Mouse (Mus musculus) hindbrain, embryonic 15.5 days (tissue): ENCODE measurements around the gene Alkbh6. TPM values are rescaled to one million over a fixed set of nuclear protein-coding genes. Genes with fewer than 3 reads are reported as not detected.

Experiments used
- ATAC-seq: fragments of 200-750 bp; cut with Nextera tagmentation; 2 replicates; pipeline ENCODE4 v1.8.0; 2017; ENCODE audit warnings: low read depth, moderate number of reproducible peaks, moderate TSS enrichment; ENCODE audit not compliant: low FRiP score
- H3K27ac ChIP-seq: fragments of 300-500 bp; sonication (generic); replicated peaks from 2 replicates; pipeline ENCODE4 v1.5.1; 2015; ENCODE audit warnings: mild to moderate bottlenecking, inconsistent platforms
- H3K27me3 ChIP-seq: fragments of 300-500 bp; sonication (generic); 2 replicates; pipeline ENCODE4 v1.6.1; 2015; ENCODE audit warnings: control low read depth, inconsistent platforms
- H3K36me3 ChIP-seq: fragments of 300-500 bp; sonication (generic); 2 replicates; pipeline ENCODE4 v1.6.1; 2015; ENCODE audit warnings: control low read depth, inconsistent platforms
- H3K4me1 ChIP-seq: fragments of 300-500 bp; sonication (generic); replicated peaks from 2 replicates; pipeline ENCODE4 v1.6.1; 2015; ENCODE audit warnings: control low read depth, inconsistent platforms
- H3K4me2 ChIP-seq: fragments of 300-500 bp; sonication (generic); 2 replicates; pipeline ENCODE4 v1.6.1; 2015; ENCODE audit warnings: moderate library complexity, mild to moderate bottlenecking, inconsistent platforms
- H3K4me3 ChIP-seq: fragments of 300-500 bp; sonication (generic); 2 replicates; pipeline ENCODE4 v1.5.1; 2015; ENCODE audit warnings: mild to moderate bottlenecking, inconsistent platforms
- H3K9ac ChIP-seq: fragments of 300-500 bp; sonication (generic); 2 replicates; pipeline ENCODE4 v1.6.1; 2015; ENCODE audit warnings: inconsistent platforms
- H3K9me3 ChIP-seq: fragments of 300-500 bp; sonication (generic); 2 replicates; pipeline ENCODE4 v1.6.1; 2016; ENCODE audit warnings: control low read depth, inconsistent platforms
- WGBS: fragments of 180-500 bp; shearing (Covaris S2); methylation state at CpG from one replicate; pipeline ENCODE4 v1.1.7; 2015; 5-methylcytosine and 5-hydroxymethylcytosine counted together
- polyA plus RNA-seq: library from polyadenylated mRNA; unstranded; fragments of >200 nt; fragmentation: Nextera tagmentation; extraction: Ambion mirVana; gene quantifications from 2 replicates; pipeline ENCODE4 v1.2.1, GENCODE M21; 2015

Alkbh6 gene
- 121 and 135 TPM in 2 replicates for polyA plus RNA-seq

DNA sequence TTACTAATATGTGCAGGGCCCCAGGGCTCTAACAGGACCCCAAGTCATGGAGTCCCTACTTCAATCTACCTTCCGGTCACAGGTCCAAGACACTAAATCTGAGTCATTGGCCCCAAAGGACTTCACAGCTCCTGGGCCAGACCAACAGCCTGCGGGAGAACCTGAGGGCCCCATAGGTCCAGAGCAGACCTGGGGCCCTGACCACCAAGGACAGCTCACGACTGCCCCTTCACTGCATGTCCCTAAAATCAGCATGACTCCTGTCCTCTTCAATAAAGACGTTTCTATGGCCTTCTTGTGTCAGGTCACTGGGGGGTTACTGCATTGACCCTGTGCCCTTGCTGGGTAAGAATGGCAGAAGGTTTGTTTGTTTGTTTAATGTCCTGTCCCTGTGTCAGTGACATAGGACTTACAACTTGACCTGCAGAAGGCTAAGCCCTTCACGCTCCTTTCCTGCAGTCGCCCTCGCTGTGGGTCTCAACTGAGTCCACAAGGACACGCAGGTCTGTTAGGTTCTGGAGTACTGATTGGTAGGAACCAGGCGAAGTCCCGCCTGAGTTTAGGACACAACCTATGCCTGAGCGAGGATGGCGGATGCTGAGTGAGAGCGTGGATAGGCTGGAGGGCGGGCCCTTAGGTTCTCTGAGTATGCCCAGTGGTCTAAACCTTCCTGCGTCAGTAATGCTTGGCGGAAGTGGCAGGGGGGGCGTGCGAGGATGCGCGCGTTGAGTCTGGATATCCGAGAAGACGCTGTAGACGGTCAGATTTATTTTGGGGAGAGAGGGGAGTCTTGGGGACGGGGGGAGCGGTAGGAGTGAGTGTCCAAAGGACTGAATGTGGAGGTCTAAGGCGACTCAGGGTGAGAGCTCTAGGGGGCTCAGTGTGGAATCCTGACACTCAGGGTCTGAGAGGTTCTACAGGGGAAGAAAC, at the start of gene Alkbh6:
Gene Alkbh6, plus strand, starts transcription at position 642 of the 930 bp plus-strand sequence.
- H3K4me2 ChIP-seq, result peak within 1 kb of the TSS; percentile 85
- H3K9me3 ChIP-seq, result no peaks in the 10 kb centered on the region
- H3K9ac ChIP-seq, result peak within 1 kb of the TSS; percentile 65
- ATAC-seq, result peak; percentile 100
- H3K27me3 ChIP-seq, result no peaks in the 10 kb centered on the region
- peak within 1 kb of the TSS; percentile 83 for H3K4me3 ChIP-seq
- 4% methylated on average over 27 of the region's 27 CpGs for WGBS
- H3K4me1 ChIP-seq, result peaks cover 24% of the 10 kb centered on the region
- peak within 1 kb of the TSS; percentile 83 for H3K27ac ChIP-seq
- peaks cover 42% of the 10 kb centered on the region for H3K36me3 ChIP-seq

- no peaks in the 10 kb centered on the region for H3K9me3 ChIP-seq
- ATAC-seq, result no peak
- H3K4me1 ChIP-seq, result no peaks in the 10 kb centered on the region
- no peak overlapping the region for H3K27ac ChIP-seq
- no peak overlapping the region for H3K9ac ChIP-seq
- no peak overlapping the region for H3K4me3 ChIP-seq
- WGBS, result 80% methylated on average over 2 of the region's 2 CpGs
- H3K27me3 ChIP-seq, result no peaks in the 10 kb centered on the region
- H3K36me3 ChIP-seq, result no peaks in the 10 kb centered on the region
- no peak overlapping the region for H3K4me2 ChIP-seq
These were observed 43.5 kb upstream of the Alkbh6 start for GRCm38 (mm10) chr7:30265041-30265440.

DNA sequence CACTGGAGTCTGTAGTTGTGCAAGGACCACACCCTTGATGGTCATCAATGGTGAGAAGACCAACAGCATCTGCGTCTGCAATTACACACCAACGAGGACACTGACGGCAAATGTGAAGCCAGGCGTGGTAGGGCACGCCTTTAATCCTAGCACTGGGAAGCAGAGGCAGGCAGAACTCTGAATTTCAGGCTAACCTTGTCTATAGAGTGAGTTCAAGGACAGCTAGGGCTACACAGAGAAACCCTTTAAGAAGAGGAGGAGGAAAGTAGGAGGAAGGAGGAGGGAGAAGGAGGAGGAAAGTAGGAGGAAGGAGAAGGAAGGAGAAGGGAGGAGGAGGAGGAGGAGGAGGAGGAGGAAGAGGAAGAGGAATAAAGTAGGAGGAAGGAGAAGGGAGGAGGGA, 43.0 kb upstream of the Alkbh6 start:
- no peak for ATAC-seq
- H3K27me3 ChIP-seq, result no peaks in the 10 kb centered on the region
- no peak overlapping the region for H3K4me2 ChIP-seq
- no peak overlapping the region for H3K27ac ChIP-seq
- WGBS, result 98% methylated on average over 5 of the region's 5 CpGs
- H3K9ac ChIP-seq, result no peak overlapping the region
- H3K9me3 ChIP-seq, result no peaks in the 10 kb centered on the region
- no peaks in the 10 kb centered on the region for H3K36me3 ChIP-seq
- H3K4me3 ChIP-seq, result no peak overlapping the region
- H3K4me1 ChIP-seq, result no peaks in the 10 kb centered on the region

DNA sequence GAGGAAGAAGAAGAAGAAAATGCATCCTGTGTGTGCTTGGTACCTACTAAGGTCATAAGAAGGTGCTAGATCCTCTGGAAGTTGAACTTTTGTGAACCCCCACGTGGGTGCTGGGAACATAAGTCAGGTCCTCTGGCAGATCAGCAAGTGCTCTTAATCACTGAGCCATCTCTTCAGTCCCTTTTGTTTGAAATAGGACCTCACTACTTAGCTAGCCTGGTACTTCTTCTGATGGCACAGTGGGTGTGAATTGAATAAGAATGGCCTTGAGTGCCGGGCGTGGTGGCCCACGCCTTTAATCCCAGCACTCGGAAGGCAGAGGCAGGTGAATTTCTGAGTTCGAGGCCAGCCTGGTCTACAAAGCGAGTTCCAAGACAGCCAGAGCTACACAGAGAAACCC, 42.6 kb upstream of the Alkbh6 start:
- Histone ChIP-seq H3K4me2 (no peak overlapping the region), H3K36me3 (no peaks in the 10 kb centered on the region), H3K4me1 (no peaks in the 10 kb centered on the region), H3K27me3 (no peaks in the 10 kb centered on the region), H3K9ac (no peak overlapping the region), H3K4me3 (no peak overlapping the region), H3K9me3 (no peaks in the 10 kb centered on the region), H3K27ac (no peak overlapping the region)
- no peak for ATAC-seq
- 91% methylated on average over 7 of the region's 7 CpGs for WGBS

- H3K36me3 ChIP-seq, result no peaks in the 10 kb centered on the region
- H3K9me3 ChIP-seq, result no peaks in the 10 kb centered on the region
- no peak for ATAC-seq
- no peak overlapping the region for H3K4me3 ChIP-seq
- H3K4me1 ChIP-seq, result no peaks in the 10 kb centered on the region
- H3K9ac ChIP-seq, result no peak overlapping the region
- H3K27ac ChIP-seq, result no peak overlapping the region
- WGBS, result 84% methylated on average over 3 of the region's 3 CpGs
- no peak overlapping the region for H3K4me2 ChIP-seq
- no peaks in the 10 kb centered on the region for H3K27me3 ChIP-seq
These were observed 41.7 kb upstream of the Alkbh6 start for GRCm38 (mm10) chr7:30266780-30267179.

DNA sequence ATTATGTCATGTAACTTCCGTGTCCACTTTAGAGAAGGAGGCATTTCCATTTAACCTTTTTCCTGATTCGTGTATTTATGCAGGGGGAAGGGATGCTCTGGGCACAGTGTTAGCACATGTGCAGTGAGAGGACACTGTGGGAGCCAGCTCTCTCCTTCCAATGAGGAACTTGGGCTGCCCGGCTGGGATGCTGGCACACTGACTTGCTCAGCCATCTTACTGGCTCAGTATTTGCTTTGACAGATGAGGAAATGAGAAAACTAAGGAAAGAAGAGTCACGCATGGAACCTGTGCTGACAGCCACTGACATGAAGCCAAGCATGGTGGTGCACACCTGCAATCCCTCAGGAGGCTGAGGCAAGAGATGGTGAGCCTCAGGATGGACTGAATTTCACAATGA, 38.9 kb upstream of the Alkbh6 start:
- H3K27me3 ChIP-seq, result no peaks in the 10 kb centered on the region
- no peak overlapping the region for H3K4me2 ChIP-seq
- H3K36me3 ChIP-seq, result no peaks in the 10 kb centered on the region
- H3K4me1 ChIP-seq, result no peaks in the 10 kb centered on the region
- H3K4me3 ChIP-seq, result no peak overlapping the region
- no peak for ATAC-seq
- H3K27ac ChIP-seq, result no peak overlapping the region
- H3K9me3 ChIP-seq, result no peaks in the 10 kb centered on the region
- 90% methylated on average over 4 of the region's 4 CpGs for WGBS
- H3K9ac ChIP-seq, result no peak overlapping the region

- 83% methylated on average over 6 of the region's 6 CpGs for WGBS
- ATAC-seq, result no peak
These were observed 34.1 kb upstream of the Alkbh6 start for GRCm38 (mm10) chr7:30274383-30274782.

DNA sequence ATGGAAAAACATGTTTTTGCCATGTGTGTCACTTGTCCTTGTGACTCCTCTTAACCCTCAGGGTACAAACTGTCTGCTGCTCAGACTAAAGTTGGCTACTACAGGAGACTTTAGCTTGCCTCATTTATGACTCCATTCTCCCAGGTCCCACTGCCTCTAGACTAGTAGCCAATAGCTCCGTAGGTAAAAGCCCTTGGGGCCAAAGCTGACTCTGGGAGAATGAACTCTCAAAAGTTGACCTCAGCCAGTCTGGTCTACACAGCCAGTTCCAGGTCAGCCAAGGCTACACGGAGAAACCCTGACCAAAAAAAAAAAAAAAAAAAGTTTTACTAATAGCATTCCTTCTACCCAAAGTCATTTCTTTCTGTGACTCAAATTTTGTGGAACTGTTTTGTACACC, 29.6 kb upstream of the Alkbh6 start:
- Histone ChIP-seq H3K4me1 (peaks cover 14% of the 10 kb centered on the region), H3K36me3 (no peaks in the 10 kb centered on the region), H3K9ac (no peak overlapping the region), H3K27me3 (no peaks in the 10 kb centered on the region), H3K27ac (no peak overlapping the region), H3K9me3 (no peaks in the 10 kb centered on the region), H3K4me2 (0 out of 2 replicates have a peak overlapping the region, but pooled peaks have one; percentile 89), H3K4me3 (peak overlapping the region; percentile 54; the same call in 1 of the 2 replicates)
- no peak for ATAC-seq
- WGBS, result 57% methylated on average over 2 of the region's 2 CpGs

More at GRCm38 (mm10) chr7:30274383-30274782, 34.1 kb upstream of the Alkbh6 start:
- Histone ChIP-seq H3K9me3 (no peaks in the 10 kb centered on the region), H3K4me3 (no peak overlapping the region), H3K27me3 (no peaks in the 10 kb centered on the region), H3K4me1 (peaks cover 2% of the 10 kb centered on the region), H3K36me3 (no peaks in the 10 kb centered on the region), H3K9ac (no peak overlapping the region), H3K4me2 (no peak overlapping the region), H3K27ac (no peak overlapping the region)

GRCm38 (mm10) chr7:30279536-30279935, 29.0 kb upstream of the Alkbh6 start:
- no peaks in the 10 kb centered on the region for H3K36me3 ChIP-seq
- peak overlapping the region; percentile 89 for H3K4me2 ChIP-seq
- no peaks in the 10 kb centered on the region for H3K9me3 ChIP-seq
- peak overlapping the region; percentile 67 for H3K9ac ChIP-seq
- peaks cover 14% of the 10 kb centered on the region for H3K4me1 ChIP-seq
- H3K27ac ChIP-seq, result peak overlapping the region; percentile 96
- H3K27me3 ChIP-seq, result no peaks in the 10 kb centered on the region
- ATAC-seq, result no peak
- 0% methylated on average over 6 of the region's 6 CpGs for WGBS
- H3K4me3 ChIP-seq, result peak overlapping the region; percentile 54

DNA sequence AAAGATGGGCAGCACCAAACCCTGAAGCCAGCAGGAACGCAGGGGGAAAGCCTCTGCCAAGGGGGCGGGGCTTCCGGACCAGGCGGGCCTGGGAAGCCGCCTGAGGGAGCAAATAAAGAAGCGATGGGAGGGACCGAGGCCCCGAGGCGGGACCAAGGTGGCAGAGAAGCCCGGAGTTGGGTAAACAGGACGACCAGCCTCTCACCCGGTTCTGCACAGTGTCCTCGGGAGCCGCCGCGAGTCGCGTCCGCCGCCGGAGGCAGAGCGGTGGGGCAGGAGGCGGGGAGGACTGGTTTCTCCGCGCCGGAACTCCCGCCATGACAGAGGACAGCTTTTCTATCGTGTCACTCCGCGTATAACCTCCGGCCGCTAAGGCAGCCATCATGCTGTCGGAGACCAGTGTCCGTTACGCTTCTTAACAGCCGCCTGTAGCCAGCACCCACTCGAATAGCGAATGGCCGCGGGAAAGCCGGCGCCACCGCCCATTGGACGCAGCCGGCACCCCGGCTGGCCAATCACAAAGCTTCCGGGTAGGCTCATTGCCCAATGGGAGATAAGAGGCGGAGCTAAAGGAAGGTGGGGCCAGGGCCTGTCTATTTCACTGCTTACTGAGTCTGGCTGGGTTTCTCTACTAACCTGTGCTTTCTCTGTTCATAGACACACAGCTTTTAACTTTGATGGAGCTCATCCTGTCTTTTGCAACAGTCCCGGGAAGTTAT, 28.4 kb upstream of the Alkbh6 start, which contains the start of the genes Thap8 and Wdr62:
Gene Thap8, plus strand, starts transcription at position 144 of the 719 bp plus-strand sequence.
Gene Wdr62, minus strand, starts transcription at position 469 of the 719 bp plus-strand sequence.
- H3K36me3 ChIP-seq, result no peaks in the 10 kb centered on the region
- H3K4me1 ChIP-seq, result peaks cover 14% of the 10 kb centered on the region
- H3K27me3 ChIP-seq, result no peaks in the 10 kb centered on the region
- H3K9me3 ChIP-seq, result no peaks in the 10 kb centered on the region
- H3K4me3 ChIP-seq, result peak within 1 kb of the TSS; percentile 54
- H3K9ac ChIP-seq, result peak within 1 kb of the TSS; percentile 67
- peak; percentile 96 for ATAC-seq
- H3K4me2 ChIP-seq, result peak within 1 kb of the TSS; percentile 89
- H3K27ac ChIP-seq, result peak within 1 kb of the TSS; percentile 96
- WGBS, result under 1% methylated on average over 49 of the region's 49 CpGs

DNA sequence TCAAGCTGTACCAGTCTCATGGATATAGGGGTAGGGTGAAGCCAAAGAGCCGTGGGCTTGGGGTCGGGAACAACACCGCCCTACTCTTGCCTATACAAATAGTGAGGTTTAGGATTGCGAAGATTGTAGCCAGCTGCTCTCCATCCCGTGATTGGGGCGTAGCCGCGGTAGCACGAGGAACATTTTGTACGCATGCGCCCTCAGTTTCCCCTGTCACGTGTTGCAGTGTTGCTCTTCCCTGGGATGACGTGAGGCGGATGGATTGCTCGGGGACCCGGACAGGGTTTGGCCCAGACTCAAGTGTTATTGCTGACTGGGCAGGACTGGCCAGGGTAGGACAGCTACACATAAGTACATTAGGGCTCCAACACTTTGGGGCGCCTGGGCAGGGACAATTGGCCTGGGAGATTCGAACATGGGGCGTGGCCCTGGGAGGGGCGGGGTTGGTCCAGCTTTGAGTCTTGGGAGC, 27.8 kb upstream of the Alkbh6 start:
- Histone ChIP-seq H3K4me2 (peak overlapping the region; percentile 89), H3K27me3 (no peaks in the 10 kb centered on the region), H3K4me3 (peak overlapping the region; percentile 54), H3K9me3 (no peaks in the 10 kb centered on the region), H3K9ac (peak overlapping the region; percentile 67), H3K36me3 (no peaks in the 10 kb centered on the region), H3K4me1 (peaks cover 14% of the 10 kb centered on the region), H3K27ac (peak overlapping the region; percentile 96)
- peak; percentile 88 for ATAC-seq
- WGBS, result 1% methylated on average over 20 of the region's 20 CpGs

GRCm38 (mm10) chr7:30281522-30281921, 27.0 kb upstream of the Alkbh6 start:
- ATAC-seq, result no peak
- Histone ChIP-seq H3K9me3 (no peaks in the 10 kb centered on the region), H3K9ac (no peak overlapping the region), H3K4me3 (peak overlapping the region; percentile 54), H3K4me1 (peaks cover 14% of the 10 kb centered on the region), H3K36me3 (no peaks in the 10 kb centered on the region), H3K27ac (peak overlapping the region; percentile 96), H3K27me3 (no peaks in the 10 kb centered on the region), H3K4me2 (peak overlapping the region; percentile 89)
- 80% methylated on average over 4 of the region's 4 CpGs for WGBS
